8 mouse cellular contexts compared by ENCODE assay signal in the genomic region with DNA sequence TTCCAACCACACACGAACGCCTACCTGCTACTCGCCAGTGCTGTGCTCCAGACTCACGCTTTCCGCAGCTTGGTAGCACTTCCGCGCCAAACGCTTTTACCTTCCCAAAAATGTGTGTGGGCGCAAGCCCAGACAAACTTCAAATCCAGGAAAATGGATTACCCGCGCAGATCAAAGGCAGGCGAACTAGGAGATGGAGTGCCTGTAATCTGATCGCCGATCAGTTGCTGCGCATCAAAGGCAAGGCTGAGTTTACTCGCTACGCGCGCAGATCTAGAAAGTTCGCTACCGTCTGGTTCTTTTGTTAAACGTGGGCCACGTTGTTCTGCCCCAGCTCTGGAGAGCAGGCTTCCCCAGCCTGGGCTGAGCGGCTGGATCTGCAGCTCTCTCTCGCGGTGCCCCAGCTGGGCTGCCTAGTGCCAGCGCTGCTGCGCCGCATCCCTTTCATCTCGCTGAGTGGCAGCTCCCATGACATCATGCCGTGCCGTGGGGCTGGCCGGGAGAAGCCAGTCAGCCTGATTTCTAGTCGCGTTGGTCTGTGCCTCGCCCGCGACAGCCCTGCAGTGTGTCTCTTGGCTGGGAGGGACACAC. TPM values are rescaled to one million over a fixed set of nuclear protein-coding genes. Genes with fewer than 3 reads are reported as not detected.
DNase-seq lines count a peak whose midpoint lies in the region; ATAC-seq and TF ChIP-seq lines count a peak whose summit lies in the region.

A gene (minus strand): TSS at position 400 of the 591 bp plus-strand sequence.

- peak within 1 kb of the TSS; percentile 92 for H3K27ac ChIP-seq in forebrain, embryonic 12.5 days
- peak within 1 kb of the TSS; percentile 72 for H3K27ac ChIP-seq in heart, embryonic 15.5 days
- H3K27ac ChIP-seq in liver, postnatal 0 days (ENCODE audit: low read depth): peak within 1 kb of the TSS; percentile 44
- H3K27ac ChIP-seq in olfactory bulb, adult 2 months (ENCODE audit: insufficient read depth, low read depth, low read length): peak within 1 kb of the TSS; percentile 20; the same call in 1 of the 2 replicates

- WGBS in forebrain, embryonic 12.5 days: under 1% methylated on average over 38 of the region's 38 CpGs
- under 1% methylated on average over 38 of the region's 38 CpGs for WGBS in heart, embryonic 15.5 days
- WGBS in liver, postnatal 0 days (ENCODE audit: insufficient replicate concordance): under 1% methylated on average over 38 of the region's 38 CpGs
- under 1% methylated on average over 38 of the region's 38 CpGs for WGBS in olfactory bulb, adult 2 months

- peak within 1 kb of the TSS; percentile 51 for H3K4me3 ChIP-seq in forebrain, embryonic 12.5 days (replicated peaks)
- peak within 1 kb of the TSS; percentile 56 for H3K4me3 ChIP-seq in heart, embryonic 15.5 days
- H3K4me3 ChIP-seq in liver, postnatal 0 days (ENCODE audit: low read depth, low read length): peak within 1 kb of the TSS; percentile 47
- peak within 1 kb of the TSS; percentile 39 for H3K4me3 ChIP-seq in olfactory bulb, adult 2 months (ENCODE audit: insufficient read depth, low read depth, low read length)

- TF ChIP-seq CTCF in liver, postnatal 0 days (IDR thresholded peaks at IDR 0.05; ENCODE audit: low read depth): no peak
- no peak for TF ChIP-seq CTCF in olfactory bulb, adult 2 months (IDR thresholded peaks at IDR 0.05; ENCODE audit: insufficient read depth, low read depth, low read length)

- peaks cover 44% of the 10 kb centered on the region for H3K27me3 ChIP-seq in forebrain, embryonic 12.5 days
- H3K27me3 ChIP-seq in heart, embryonic 15.5 days: 0 out of 2 replicates have a peak, but pooled peaks cover 6% of the 10 kb centered on the region
- peaks cover 8% of the 10 kb centered on the region; the same call in 1 of the 2 replicates for H3K27me3 ChIP-seq in liver, postnatal 0 days (ENCODE audit: insufficient read depth, low read length)

- peaks cover 54% of the 10 kb centered on the region for H3K4me1 ChIP-seq in forebrain, embryonic 12.5 days
- peaks cover 15% of the 10 kb centered on the region for H3K4me1 ChIP-seq in heart, embryonic 15.5 days (replicated peaks)
- peaks cover 3% of the 10 kb centered on the region; the same call in 1 of the 2 replicates for H3K4me1 ChIP-seq in liver, postnatal 0 days (ENCODE audit: insufficient read depth)
- H3K4me1 ChIP-seq in olfactory bulb, adult 2 months (ENCODE audit: control insufficient read depth, insufficient read depth, low read length): peaks cover 10% of the 10 kb centered on the region

- TF ChIP-seq EP300 in liver, postnatal 0 days (IDR thresholded peaks at IDR 0.05; ENCODE audit: low read depth): no peak

- DNase-seq in CD4-positive, CD25-positive, alpha-beta regulatory T cell, adult 2 months (ENCODE audit: low read depth, low spot score): peak; percentile 85
- peak; percentile 55 for DNase-seq in brain, embryonic 18.5 days (ENCODE audit: low read depth, low spot score)
- DNase-seq in kidney, postnatal 4 days: peak; percentile 78 to 85
- DNase-seq in liver, postnatal 0 days: peak; percentile 80
- DNase-seq in testis, postnatal 14 days (ENCODE audit: low spot score): peak; percentile 43

- H3K9ac ChIP-seq in forebrain, embryonic 12.5 days: peak within 1 kb of the TSS; percentile 71
- H3K9ac ChIP-seq in heart, embryonic 15.5 days: peak within 1 kb of the TSS; percentile 61
- H3K9ac ChIP-seq in liver, postnatal 0 days (replicated peaks): peak within 1 kb of the TSS; percentile 47

- H3K4me2 ChIP-seq in forebrain, embryonic 12.5 days: peak within 1 kb of the TSS; percentile 68
- peak within 1 kb of the TSS; percentile 80 for H3K4me2 ChIP-seq in heart, embryonic 15.5 days
- H3K4me2 ChIP-seq in liver, postnatal 0 days (ENCODE audit: low read depth, low read length): peak within 1 kb of the TSS; percentile 66

- peak; percentile 95 for ATAC-seq in forebrain, embryonic 12.5 days (ENCODE audit: low FRiP score)
- ATAC-seq in heart, embryonic 15.5 days (replicated peaks; ENCODE audit: insufficient number of reproducible peaks, insufficient read depth, low FRiP score, low read depth): peak; percentile 96
- peak; percentile 94 for ATAC-seq in liver, postnatal 0 days

- no peaks in the 10 kb centered on the region for H3K9me3 ChIP-seq in forebrain, embryonic 12.5 days
- no peaks in the 10 kb centered on the region for H3K9me3 ChIP-seq in heart, embryonic 15.5 days (replicated peaks)
- H3K9me3 ChIP-seq in liver, postnatal 0 days (ENCODE audit: low read length): no peaks in the 10 kb centered on the region

- TF ChIP-seq POLR2A in olfactory bulb, adult 2 months (IDR thresholded peaks at IDR 0.05; ENCODE audit: insufficient read depth, low read depth, low read length): no peak

- H3K36me3 ChIP-seq in forebrain, embryonic 12.5 days (replicated peaks): no peaks in the 10 kb centered on the region
- no peaks in the 10 kb centered on the region for H3K36me3 ChIP-seq in heart, embryonic 15.5 days
- no peaks in the 10 kb centered on the region for H3K36me3 ChIP-seq in liver, postnatal 0 days (replicated peaks; ENCODE audit: insufficient read depth, low read length)

RNA-seq across cellular contexts. Expression of the gene that starts here (rescaled TPM):
- polyA plus RNA-seq in forebrain, embryonic 12.5 days (2016; fragmentation: Nextera tagmentation; extraction: Ambion mirVana): 92.5 and 118 TPM in 2 replicates
- 16.7 and 22.8 TPM in 2 replicates for polyA plus RNA-seq in heart, embryonic 15.5 days (2015; fragmentation: Nextera tagmentation; extraction: Ambion mirVana)
- polyA plus RNA-seq in liver, postnatal 0 days (2015; fragmentation: Nextera tagmentation; extraction: Ambion mirVana): 2.4 and 2.5 TPM in 2 replicates
- polyA plus RNA-seq in olfactory bulb, adult 2 months (2012; ENCODE audit: insufficient read depth, insufficient read length, low replicate concordance, missing spikeins): not detected in 2 replicates

Comparison
In these comparisons a context has a peak if more than half of its experiments do, and no peak if none do; other contexts are left out.
1. Peak in every context shown above with its lines: DNase-seq, ATAC-seq, H3K4me3 ChIP-seq and H3K27ac ChIP-seq.
2. H3K27ac ChIP-seq: peak in every context shown above with its lines; median percentile 92 in forebrain, embryonic 12.5 days; 72 in heart, embryonic 15.5 days; 44 in liver, postnatal 0 days; 20 in olfactory bulb, adult 2 months.